9 mouse cellular contexts compared by ENCODE assay signal in genomic region chr5:115167396-115167795, GRCm38 (mm10). TPM values are rescaled to one million over a fixed set of nuclear protein-coding genes. Genes with fewer than 3 reads are reported as not detected.
DNase-seq lines count a peak whose midpoint lies in the region; ATAC-seq and TF ChIP-seq lines count a peak whose summit lies in the region.
"Had no signal": no experiment of that assay in that cellular context is flagged by ENCODE, and none has a peak within 500 bp of the region (broad histone marks: within the 10 kb centered on the region; RNA-seq: fewer than 3 reads in every experiment).

No protein-coding gene starts in this region.

- H3K4me3 ChIP-seq in midbrain, embryonic 10.5 days = no peak overlapping the region
- no peak overlapping the region for H3K4me3 ChIP-seq in midbrain, embryonic 16.5 days (ENCODE audit: low read depth, low read length)
- no peak overlapping the region for H3K4me3 ChIP-seq in liver, postnatal 0 days (ENCODE audit: low read depth, low read length)
- H3K4me3 ChIP-seq: myocyte had no signal

- no peaks in the 10 kb centered on the region for H3K36me3 ChIP-seq in midbrain, embryonic 10.5 days
- no peaks in the 10 kb centered on the region for H3K36me3 ChIP-seq in midbrain, embryonic 16.5 days (ENCODE audit: control insufficient read depth, insufficient read depth, low read length)
- H3K36me3 ChIP-seq in liver, postnatal 0 days (replicated peaks; ENCODE audit: insufficient read depth, low read length) = no peaks in the 10 kb centered on the region

- no peak for TF ChIP-seq EP300 in liver, postnatal 0 days (IDR thresholded peaks at IDR 0.05; ENCODE audit: low read depth)

- 0 out of 2 replicates have a peak overlapping the region, but pooled peaks have one; percentile 14 for H3K27ac ChIP-seq in midbrain, embryonic 10.5 days (replicated peaks)
- no peak overlapping the region for H3K27ac ChIP-seq in midbrain, embryonic 16.5 days (ENCODE audit: low read length)
- H3K27ac ChIP-seq in liver, postnatal 0 days (ENCODE audit: low read depth) = peak overlapping the region; percentile 68

- peaks cover 20% of the 10 kb centered on the region for H3K4me1 ChIP-seq in midbrain, embryonic 10.5 days
- no peaks in the 10 kb centered on the region for H3K4me1 ChIP-seq in midbrain, embryonic 16.5 days (ENCODE audit: control insufficient read depth, insufficient read depth, low read length)
- peaks cover 16% of the 10 kb centered on the region for H3K4me1 ChIP-seq in liver, postnatal 0 days (ENCODE audit: insufficient read depth)

- H3K9ac ChIP-seq in midbrain, embryonic 16.5 days (ENCODE audit: low read depth, low read length) = no peak overlapping the region
- H3K9ac ChIP-seq in liver, postnatal 0 days (replicated peaks) = no peak overlapping the region

- H3K27me3 ChIP-seq in midbrain, embryonic 10.5 days (ENCODE audit: low read depth, poor library complexity, severe bottlenecking) = no peaks in the 10 kb centered on the region; the same call in 1 of the 2 replicates
- no peaks in the 10 kb centered on the region for H3K27me3 ChIP-seq in midbrain, embryonic 16.5 days (ENCODE audit: control insufficient read depth, insufficient read depth, low read depth, low read length)
- no peaks in the 10 kb centered on the region for H3K27me3 ChIP-seq in liver, postnatal 0 days (ENCODE audit: insufficient read depth, low read length)

- no peak overlapping the region for H3K4me2 ChIP-seq in midbrain, embryonic 16.5 days (ENCODE audit: low read length)
- H3K4me2 ChIP-seq in liver, postnatal 0 days (ENCODE audit: low read depth, low read length) = no peak overlapping the region

- 86% methylated on average over 6 of the region's 6 CpGs for WGBS in midbrain, embryonic 10.5 days
- 79% methylated on average over 6 of the region's 6 CpGs for WGBS in midbrain, embryonic 16.5 days
- 31% methylated on average over 6 of the region's 6 CpGs for WGBS in liver, postnatal 0 days (ENCODE audit: insufficient replicate concordance)

- no peak for DNase-seq in midbrain, embryonic 10.5 days (ENCODE audit: low spot score)
- DNase-seq in liver, postnatal 0 days = peak; percentile 62
- DNase-seq in thymus, postnatal 14 days = peak; percentile 86
- DNase-seq in urinary bladder, adult 18-20 months (ENCODE audit: low spot score in 2 of 2) = no peak
- no peak for DNase-seq in cerebellum, adult 9-11 months
- DNase-seq: adrenal gland, postnatal 25 days had no signal

- no peak for TF ChIP-seq CTCF in liver, postnatal 0 days (IDR thresholded peaks at IDR 0.05; ENCODE audit: low read depth)

- H3K9me3 ChIP-seq in midbrain, embryonic 10.5 days (replicated peaks) = no peaks in the 10 kb centered on the region
- H3K9me3 ChIP-seq in midbrain, embryonic 16.5 days (replicated peaks; ENCODE audit: control insufficient read depth, low read length, poor library complexity, severe bottlenecking) = no peaks in the 10 kb centered on the region
- H3K9me3 ChIP-seq in liver, postnatal 0 days (ENCODE audit: low read length) = no peaks in the 10 kb centered on the region

- ATAC-seq in midbrain, embryonic 16.5 days = no peak
- peak; percentile 84 for ATAC-seq in granulocyte monocyte progenitor cell, adult 5-6 weeks (replicated peaks; ENCODE audit: poor library complexity, severe bottlenecking)
- ATAC-seq in liver, postnatal 0 days = peak; percentile 73

RNA-seq across cellular contexts. Expression of gene Mlec, which starts 9.4 kb away (rescaled TPM):
- 56.5 and 69.5 TPM in 2 replicates for polyA plus RNA-seq in midbrain, embryonic 10.5 days (2016; fragmentation: Nextera tagmentation; extraction: Ambion mirVana)
- 22.9 and 25.4 TPM in 2 replicates for polyA plus RNA-seq in midbrain, embryonic 16.5 days (2015; fragmentation: Nextera tagmentation; extraction: Ambion mirVana)
- total RNA-seq in granulocyte monocyte progenitor cell, adult 5-6 weeks (2014; fragmentation: Nextera tagmentation) = 247 and 279 TPM in 2 replicates
- 290 and 318 TPM in 2 replicates for total RNA-seq in granulocyte monocyte progenitor cell, adult 5-6 weeks (2017)
- 8.2 and 10.1 TPM in 2 replicates for polyA plus RNA-seq in liver, postnatal 0 days (2015; fragmentation: Nextera tagmentation; extraction: Ambion mirVana)

RNA-seq across cellular contexts. Expression of gene Cabp1, which starts 26.8 kb away (rescaled TPM):
- 1.2 and 1.3 TPM in 2 replicates for polyA plus RNA-seq in midbrain, embryonic 10.5 days (2016; fragmentation: Nextera tagmentation; extraction: Ambion mirVana)
- 5.2 and 5.3 TPM in 2 replicates for polyA plus RNA-seq in midbrain, embryonic 16.5 days (2015; fragmentation: Nextera tagmentation; extraction: Ambion mirVana)
- total RNA-seq in granulocyte monocyte progenitor cell, adult 5-6 weeks (2014; fragmentation: Nextera tagmentation) = not detected in 2 replicates
- total RNA-seq in granulocyte monocyte progenitor cell, adult 5-6 weeks (2017) = not detected in 2 replicates
- not detected in 2 replicates for polyA plus RNA-seq in liver, postnatal 0 days (2015; fragmentation: Nextera tagmentation; extraction: Ambion mirVana)

RNA-seq across cellular contexts. Expression of gene Unc119b, which starts 32.6 kb away (rescaled TPM):
- 66.7 and 68.7 TPM in 2 replicates for polyA plus RNA-seq in midbrain, embryonic 10.5 days (2016; fragmentation: Nextera tagmentation; extraction: Ambion mirVana)
- 27.7 and 30.5 TPM in 2 replicates for polyA plus RNA-seq in midbrain, embryonic 16.5 days (2015; fragmentation: Nextera tagmentation; extraction: Ambion mirVana)
- total RNA-seq in granulocyte monocyte progenitor cell, adult 5-6 weeks (2014; fragmentation: Nextera tagmentation) = 12.5 and 16.4 TPM in 2 replicates
- total RNA-seq in granulocyte monocyte progenitor cell, adult 5-6 weeks (2017) = 8.1 and 10.3 TPM in 2 replicates
- polyA plus RNA-seq in liver, postnatal 0 days (2015; fragmentation: Nextera tagmentation; extraction: Ambion mirVana) = 6.9 and 8.0 TPM in 2 replicates

RNA-seq across cellular contexts. Expression of gene Acads, which starts 48.2 kb away (rescaled TPM):
- 60.0 and 65.2 TPM in 2 replicates for polyA plus RNA-seq in midbrain, embryonic 10.5 days (2016; fragmentation: Nextera tagmentation; extraction: Ambion mirVana)
- polyA plus RNA-seq in midbrain, embryonic 16.5 days (2015; fragmentation: Nextera tagmentation; extraction: Ambion mirVana) = 14.2 and 15.8 TPM in 2 replicates
- 32.0 and 59.2 TPM in 2 replicates for total RNA-seq in granulocyte monocyte progenitor cell, adult 5-6 weeks (2014; fragmentation: Nextera tagmentation)
- 24.3 and 27.6 TPM in 2 replicates for total RNA-seq in granulocyte monocyte progenitor cell, adult 5-6 weeks (2017)
- 87.9 and 93.4 TPM in 2 replicates for polyA plus RNA-seq in liver, postnatal 0 days (2015; fragmentation: Nextera tagmentation; extraction: Ambion mirVana)

Comparison
In these comparisons a context has a peak if more than half of its experiments do, and no peak if none do; other contexts are left out.
1. DNase-seq: peak in liver, postnatal 0 days (single experiment) and thymus, postnatal 14 days (single experiment); none in midbrain, embryonic 10.5 days (single experiment), urinary bladder, adult 18-20 months (0 of 2) and cerebellum, adult 9-11 months (single experiment).